Mouse (Mus musculus) small intestine, adult 2 months (tissue): ENCODE measurements at regions not wholly inside any gene's neighbourhood (a gene's known extent, or its start where the extent isn't known, plus 50 kb on each side); places are given as distances from the start of the nearest gene placed in this dataset.
"Not testable (repeated sequence)": the region's sequence is repeated elsewhere in the genome, so short reads cannot be mapped to it uniquely, and the experiment has no call there.

ENCODE experiments used
- H3K27ac ChIP-seq: fragments of 200-500 bp; 2 replicates; pipeline ENCODE4 v1.5.1; 2012; ENCODE audit warnings: low read depth, low read length, control low read depth, inconsistent platforms; ENCODE audit not compliant: insufficient read depth
- H3K27me3 ChIP-seq: fragments of 200-500 bp; 2 replicates; pipeline ENCODE4 v1.6.1; 2012; ENCODE audit warnings: mild to moderate bottlenecking, moderate library complexity, low read length, inconsistent platforms; ENCODE audit not compliant: control insufficient read depth, insufficient read depth
- H3K36me3 ChIP-seq: fragments of 200-500 bp; 2 replicates; pipeline ENCODE4 v1.6.1; 2012; ENCODE audit warnings: mild to moderate bottlenecking, low read length, control low read depth, inconsistent platforms; ENCODE audit not compliant: control insufficient read depth, insufficient read depth
- H3K4me1 ChIP-seq: fragments of 200-500 bp; 2 replicates; pipeline ENCODE4 v1.6.1; 2012; ENCODE audit warnings: low read length, inconsistent platforms, mixed read lengths; ENCODE audit not compliant: control insufficient read depth, insufficient read depth, insufficient read length
- H3K4me3 ChIP-seq: fragments of 200-500 bp; 2 replicates; pipeline ENCODE4 v1.5.1; 2012; ENCODE audit warnings: low read depth, mild to moderate bottlenecking, control low read depth, inconsistent platforms, low read length, moderate library complexity
- CTCF ChIP-seq: fragments of 200-500 bp; IDR thresholded peaks from 2 replicates; pipeline ENCODE4 v1.5.1; 2012; ENCODE audit warnings: low read depth, mild to moderate bottlenecking, control low read depth, inconsistent platforms, low read length, moderate library complexity, mixed read lengths; ENCODE audit not compliant: insufficient replicate concordance, insufficient read length; ENCODE audit errors: extremely low read depth
- POLR2A ChIP-seq: fragments of 200-500 bp; IDR thresholded peaks from 2 replicates; pipeline ENCODE4 v1.6.1; 2012; ENCODE audit warnings: low read depth, mild to moderate bottlenecking, control low read depth, inconsistent platforms, low read length, moderate library complexity
- WGBS: fragments of 180-500 bp; shearing (Covaris S2); methylation state at CpG from one replicate; pipeline ENCODE4 v1.1.7; 2018; 5-methylcytosine and 5-hydroxymethylcytosine counted together

- not testable (repeated sequence) for H3K27me3 ChIP-seq, H3K4me1 ChIP-seq, H3K4me3 ChIP-seq, H3K36me3 ChIP-seq, H3K27ac ChIP-seq
- WGBS: 88% methylated on average over 2 of the region's 2 CpGs
These were observed 1149.5 kb upstream of the 2610301B20Rik start for GRCm38 (mm10) chr4:9724801-9725200.

DNA sequence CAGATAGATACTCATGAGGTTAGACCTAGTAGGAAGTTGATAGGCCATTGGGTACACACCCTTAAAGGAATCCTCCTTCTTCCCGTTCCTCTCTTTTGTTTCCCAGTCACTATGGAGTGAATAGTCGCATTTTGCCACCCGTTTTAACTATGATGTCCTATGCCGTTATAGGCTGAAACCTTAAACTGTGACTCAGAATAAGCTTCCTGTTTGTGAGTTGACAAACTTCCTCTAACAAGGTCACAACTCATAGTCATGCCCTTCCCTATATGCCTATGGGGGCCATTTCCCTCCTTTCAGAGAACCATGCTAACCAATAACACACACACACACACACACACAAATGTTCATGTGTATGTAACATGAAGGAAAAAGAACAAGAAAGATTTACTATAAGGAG lies 1136.6 kb upstream of the 2610301B20Rik start:
- Histone ChIP-seq H3K27me3 (no peaks in the 10 kb centered on the region), H3K27ac (no peak overlapping the region), H3K36me3 (no peaks in the 10 kb centered on the region), H3K4me1 (no peaks in the 10 kb centered on the region), H3K4me3 (no peak overlapping the region)
- TF ChIP-seq POLR2A (no peak), CTCF (no peak)
- WGBS: 78% methylated on average over 4 of the region's 4 CpGs

DNA sequence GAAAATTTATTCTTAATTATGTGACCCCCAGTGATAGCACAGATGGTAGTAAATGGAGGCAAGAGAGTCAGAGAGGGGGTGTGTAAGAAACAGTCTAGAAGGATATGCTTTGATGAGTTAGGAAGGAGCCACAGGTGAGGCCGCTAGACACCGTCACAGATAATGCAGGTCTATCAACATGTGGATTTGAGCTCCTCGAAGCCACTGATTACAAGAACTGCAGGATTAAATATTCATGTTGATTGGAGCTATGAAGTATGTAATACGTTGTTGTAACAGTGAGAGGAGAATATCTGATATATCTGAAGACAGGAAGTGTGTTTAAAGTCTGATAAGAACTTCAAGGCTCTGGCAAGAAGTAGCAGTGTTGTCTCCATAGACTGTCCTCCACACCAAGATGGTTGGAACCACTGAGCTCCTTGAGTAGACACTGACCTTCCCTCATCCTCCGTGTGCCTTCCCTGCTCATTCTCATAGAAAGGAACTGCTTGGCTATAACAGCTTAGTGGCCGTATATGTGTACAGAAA lies 1126.8 kb upstream of the 2610301B20Rik start:
- Histone ChIP-seq H3K27me3 (no peaks in the 10 kb centered on the region), H3K4me3 (no peak overlapping the region), H3K36me3 (no peaks in the 10 kb centered on the region), H3K4me1 (no peaks in the 10 kb centered on the region), H3K27ac (no peak overlapping the region)
- TF ChIP-seq CTCF: no peak
- TF ChIP-seq POLR2A: no peak
- 79% methylated on average over 6 of the region's 6 CpGs for WGBS

DNA sequence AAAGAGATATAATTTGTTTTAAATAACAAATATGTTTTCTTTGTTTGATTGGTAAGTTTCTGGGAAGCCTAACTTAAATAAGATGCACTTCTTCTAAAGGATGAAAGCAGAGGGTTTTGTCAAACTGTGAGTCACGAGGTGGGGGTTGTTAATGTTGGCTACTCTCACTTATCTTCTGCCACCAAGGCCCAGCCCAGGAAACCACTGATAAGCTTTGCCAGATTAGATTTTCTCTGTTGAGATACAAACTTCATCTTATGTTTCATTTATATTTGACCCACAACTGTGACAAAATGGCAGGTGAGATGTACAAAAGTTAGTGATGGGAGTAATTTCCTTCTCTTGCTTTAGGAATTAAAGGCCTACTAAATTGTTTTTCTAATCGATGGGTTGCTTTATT lies 1126.2 kb upstream of the 2610301B20Rik start:
- Histone ChIP-seq H3K27me3 (no peaks in the 10 kb centered on the region), H3K4me3 (no peak overlapping the region), H3K36me3 (no peaks in the 10 kb centered on the region), H3K27ac (no peak overlapping the region), H3K4me1 (no peaks in the 10 kb centered on the region)
- TF ChIP-seq POLR2A (no peak), CTCF (no peak)
- WGBS: 48% methylated on average over 2 of the region's 2 CpGs

- Histone ChIP-seq H3K4me3 (no peak overlapping the region), H3K4me1 (no peaks in the 10 kb centered on the region), H3K27ac (no peak overlapping the region), H3K36me3 (no peaks in the 10 kb centered on the region), H3K27me3 (no peaks in the 10 kb centered on the region)
- TF ChIP-seq CTCF (no peak), POLR2A (no peak)
- WGBS: 80% methylated on average over 3 of the region's 3 CpGs
These were observed 1124.4 kb upstream of the 2610301B20Rik start for GRCm38 (mm10) chr4:9749877-9750276.

DNA sequence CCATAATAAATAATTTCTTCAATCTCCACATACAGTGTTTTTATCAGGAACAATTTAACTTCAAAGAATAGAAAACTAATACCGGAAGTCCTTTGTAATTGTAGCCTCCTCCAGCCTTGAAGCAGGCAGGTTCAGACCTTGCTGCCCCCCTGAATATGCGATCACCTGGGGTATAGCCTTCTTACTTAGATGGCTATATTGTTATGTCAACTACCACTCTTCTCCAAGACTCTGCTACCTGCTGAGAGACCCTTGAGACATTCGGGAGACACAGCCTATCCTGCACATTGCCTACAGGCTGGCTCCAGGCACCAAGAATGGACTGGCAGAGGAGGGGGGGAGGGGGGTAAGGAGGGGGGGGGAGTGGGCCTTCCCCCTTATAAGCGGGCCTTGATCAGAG lies 1123.9 kb upstream of the 2610301B20Rik start:
- Histone ChIP-seq H3K36me3 (no peaks in the 10 kb centered on the region), H3K4me1 (no peaks in the 10 kb centered on the region), H3K4me3 (no peak overlapping the region), H3K27ac (no peak overlapping the region), H3K27me3 (no peaks in the 10 kb centered on the region)
- TF ChIP-seq POLR2A: no peak
- no peak for TF ChIP-seq CTCF
- WGBS: 89% methylated on average over 4 of the region's 4 CpGs

DNA sequence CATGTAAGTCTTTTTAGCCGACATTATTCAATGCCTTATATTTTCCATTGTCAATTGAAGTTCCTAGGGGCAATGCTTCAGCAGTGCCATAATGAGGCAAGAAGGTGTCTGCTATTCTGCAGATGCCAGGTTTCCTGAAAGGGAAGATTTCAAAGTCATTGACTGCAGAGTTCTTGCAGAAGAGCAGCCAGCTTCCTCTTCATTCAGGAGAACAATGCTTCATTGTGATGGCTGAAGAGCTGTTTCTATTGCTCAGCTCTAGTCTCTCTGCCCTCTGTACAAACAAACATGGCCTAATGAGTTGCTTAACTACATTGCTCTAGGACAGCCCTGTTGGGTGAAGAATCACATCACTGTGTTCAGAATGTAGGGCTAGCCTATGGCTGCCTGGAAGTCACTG lies 1111.0 kb upstream of the 2610301B20Rik start:
- TF ChIP-seq POLR2A: no peak
- TF ChIP-seq CTCF: no peak
- WGBS: 67% methylated on average over 1 of the region's 1 CpGs

More for the DNA sequence above, 1111.0 kb upstream of the 2610301B20Rik start:
- Histone ChIP-seq H3K4me1 (no peaks in the 10 kb centered on the region), H3K4me3 (no peak overlapping the region), H3K36me3 (no peaks in the 10 kb centered on the region), H3K27ac (no peak overlapping the region), H3K27me3 (no peaks in the 10 kb centered on the region)
